Comparison of ENCODE assay signal across 8 mouse cellular contexts in the genomic region with DNA sequence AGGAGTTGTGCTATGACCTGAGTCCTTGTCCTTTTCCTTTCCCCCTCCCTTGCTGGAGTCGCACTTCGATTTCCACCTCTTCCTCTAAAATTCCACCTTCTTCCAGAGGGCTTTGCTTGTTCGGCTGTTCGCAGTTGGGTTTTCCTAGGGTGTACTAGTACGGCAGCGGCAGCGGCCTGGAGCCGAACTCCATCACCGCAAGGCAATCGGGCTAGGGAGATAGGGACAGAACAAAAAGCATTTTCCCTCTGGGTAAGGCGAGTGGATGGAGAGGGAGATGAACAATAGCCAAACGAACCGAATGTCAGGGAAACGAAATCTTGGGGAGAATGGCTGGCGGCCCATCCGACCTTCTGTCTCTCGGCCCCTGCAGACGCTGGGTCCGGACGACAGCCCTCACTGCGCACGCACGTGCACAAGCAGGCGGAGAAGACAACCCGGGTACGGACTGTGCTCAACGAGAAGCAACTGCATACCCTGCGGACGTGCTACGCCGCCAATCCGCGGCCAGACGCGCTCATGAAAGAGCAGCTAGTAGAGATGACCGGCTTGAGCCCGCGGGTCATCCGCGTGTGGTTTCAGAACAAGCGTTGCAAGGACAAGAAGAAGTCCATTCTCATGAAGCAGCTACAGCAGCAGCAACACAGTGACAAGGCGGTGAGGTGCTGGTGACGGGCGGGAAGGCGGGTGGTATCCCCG. TPM values are rescaled to one million over a fixed set of nuclear protein-coding genes. Genes with fewer than 3 reads are reported as not detected.
A peak's percentile ranks its signal among the peaks of the same experiment; 100 is the strongest.
DNase-seq lines count a peak whose midpoint lies in the region; ATAC-seq and TF ChIP-seq lines count a peak whose summit lies in the region.

No protein-coding gene starts in this region.

- H3K9me3 ChIP-seq in ES-Bruce4 (replicated peaks; ENCODE audit: control insufficient read depth, insufficient read depth, low read length, poor library complexity, severe bottlenecking): no peaks in the 10 kb centered on the region
- no peaks in the 10 kb centered on the region for H3K9me3 ChIP-seq in embryonic facial prominence, embryonic 11.5 days (replicated peaks; ENCODE audit: control insufficient read depth, low read length)
- no peaks in the 10 kb centered on the region for H3K9me3 ChIP-seq in midbrain, embryonic 14.5 days (ENCODE audit: control insufficient read depth, low read length)

- H3K9ac ChIP-seq in ES-Bruce4 (ENCODE audit: low read depth, poor library complexity, severe bottlenecking): no peak overlapping the region
- H3K9ac ChIP-seq in embryonic facial prominence, embryonic 11.5 days (replicated peaks; ENCODE audit: low read length): peak overlapping the region; percentile 46
- no peak overlapping the region for H3K9ac ChIP-seq in midbrain, embryonic 14.5 days (replicated peaks; ENCODE audit: low read length)

- peaks cover 29% of the 10 kb centered on the region for H3K27me3 ChIP-seq in ES-Bruce4 (ENCODE audit: control insufficient read depth, insufficient read depth, low read length, poor library complexity, severe bottlenecking)
- H3K27me3 ChIP-seq in embryonic facial prominence, embryonic 11.5 days (ENCODE audit: control insufficient read depth, insufficient read depth, low read length): peaks cover 55% of the 10 kb centered on the region
- H3K27me3 ChIP-seq in midbrain, embryonic 14.5 days (ENCODE audit: control insufficient read depth, insufficient read depth, low read length): peaks cover 92% of the 10 kb centered on the region

- intact Hi-C loops in heart, postnatal 10 days (cut with DNase I): no loop called here

- H3K4me2 ChIP-seq in embryonic facial prominence, embryonic 11.5 days (ENCODE audit: low read depth, low read length): peak overlapping the region; percentile 49
- peak overlapping the region; percentile 23; the same call in 1 of the 2 replicates for H3K4me2 ChIP-seq in midbrain, embryonic 14.5 days (ENCODE audit: low read length)

- no peak for TF ChIP-seq POLR2A in ES-Bruce4 (IDR thresholded peaks at IDR 0.05; ENCODE audit: insufficient read depth, low read length)

- H3K36me3 ChIP-seq in ES-Bruce4 (ENCODE audit: control insufficient read depth, insufficient read depth, low read length, poor library complexity, severe bottlenecking): no peaks in the 10 kb centered on the region
- H3K36me3 ChIP-seq in embryonic facial prominence, embryonic 11.5 days (replicated peaks; ENCODE audit: control insufficient read depth, insufficient read depth, low read depth, low read length): no peaks in the 10 kb centered on the region
- no peaks in the 10 kb centered on the region for H3K36me3 ChIP-seq in midbrain, embryonic 14.5 days (ENCODE audit: control insufficient read depth, insufficient read depth, low read length)

- WGBS in embryonic facial prominence, embryonic 11.5 days: 1% methylated on average over 46 of the region's 46 CpGs
- WGBS in midbrain, embryonic 14.5 days: under 1% methylated on average over 46 of the region's 46 CpGs

- no peak for ATAC-seq in embryonic facial prominence, embryonic 11.5 days (replicated peaks; ENCODE audit: insufficient number of reproducible peaks, low FRiP score, low TSS enrichment, low read depth)
- ATAC-seq in midbrain, embryonic 14.5 days (ENCODE audit: low FRiP score, low TSS enrichment): no peak

- TF ChIP-seq CTCF in ES-Bruce4 (IDR thresholded peaks at IDR 0.05; ENCODE audit: low read depth, low read length): no peak

- no peak overlapping the region for H3K27ac ChIP-seq in ES-Bruce4 (ENCODE audit: insufficient read depth, low read length)
- H3K27ac ChIP-seq in embryonic facial prominence, embryonic 11.5 days (replicated peaks; ENCODE audit: low read depth, low read length): no peak overlapping the region
- no peak overlapping the region for H3K27ac ChIP-seq in midbrain, embryonic 14.5 days (replicated peaks; ENCODE audit: low read depth, low read length)

- no peaks in the 10 kb centered on the region for H3K4me1 ChIP-seq in ES-Bruce4 (ENCODE audit: control insufficient read depth, insufficient read depth, low read length)
- H3K4me1 ChIP-seq in embryonic facial prominence, embryonic 11.5 days (ENCODE audit: control insufficient read depth, insufficient read depth, low read length): peaks cover 10% of the 10 kb centered on the region
- H3K4me1 ChIP-seq in midbrain, embryonic 14.5 days (ENCODE audit: control insufficient read depth, insufficient read depth, low read length): peaks cover 13% of the 10 kb centered on the region

- no peak for TF ChIP-seq EP300 in ES-Bruce4 (IDR thresholded peaks at IDR 0.05; ENCODE audit: insufficient read depth, low read depth, low read length)

- peak overlapping the region; percentile 8; the same call in 1 of the 2 replicates for H3K4me3 ChIP-seq in ES-Bruce4 (ENCODE audit: low read depth, low read length)
- H3K4me3 ChIP-seq in embryonic facial prominence, embryonic 11.5 days (ENCODE audit: low read depth, low read length): peak overlapping the region; percentile 24
- H3K4me3 ChIP-seq in midbrain, embryonic 14.5 days (replicated peaks; ENCODE audit: low read depth, low read length): no peak overlapping the region; the same call in 1 of the 2 replicates

- DNase-seq in heart, adult 18-20 months: peak; percentile 30 to 79
- DNase-seq in heart, adult 8-10 months (ENCODE audit: low spot score): no peak
- DNase-seq in embryonic facial prominence, embryonic 11.5 days (ENCODE audit: low spot score): peak; percentile 56
- peak; percentile 66 to 70 for DNase-seq in heart, postnatal 10 days
- DNase-seq in kidney, postnatal 4 days: peak; percentile 59 to 72
- DNase-seq in midbrain, embryonic 14.5 days: peak; percentile 63
- peak; percentile 23 for DNase-seq in urinary bladder, postnatal 25 days (ENCODE audit: low spot score)

RNA-seq across cellular contexts. Expression of gene Isl2, which starts 5.4 kb away (rescaled TPM):
- not detected for total RNA-seq in heart, adult 18-20 months (2021)
- total RNA-seq in heart, adult 8-10 months (2022): not detected
- polyA plus RNA-seq in ES-Bruce4 (2011; ENCODE audit: insufficient read depth, insufficient read length, low read depth, missing spikeins): 0.44 TPM in 1 of 2 replicates, not detected in the other
- polyA plus RNA-seq in embryonic facial prominence, embryonic 11.5 days (2014; fragmentation: Nextera tagmentation; extraction: Ambion mirVana): 23.3 and 30.6 TPM in 2 replicates
- total RNA-seq in heart, postnatal 10 days (2021): not detected
- 3.6 and 4.2 TPM in 2 replicates for polyA plus RNA-seq in midbrain, embryonic 14.5 days (2014; fragmentation: Nextera tagmentation; extraction: Ambion mirVana)

RNA-seq across cellular contexts. Expression of gene Etfa, which starts 31.8 kb away (rescaled TPM):
- 1,000 to 10,000 TPM; 1,027 to 1,034 TPM for total RNA-seq in heart, adult 18-20 months (2021)
- 1,000 to 10,000 TPM in 2 of 4 experiments, 100 to 1,000 TPM in 2; 853 to 1,095 (median 1,008) TPM for total RNA-seq in heart, adult 8-10 months (2022)
- 83.0 and 86.6 TPM in 2 replicates for polyA plus RNA-seq in ES-Bruce4 (2011; ENCODE audit: insufficient read depth, insufficient read length, low read depth, missing spikeins)
- 174 and 187 TPM in 2 replicates for polyA plus RNA-seq in embryonic facial prominence, embryonic 11.5 days (2014; fragmentation: Nextera tagmentation; extraction: Ambion mirVana)
- 100 to 1,000 TPM; 704 to 707 TPM for total RNA-seq in heart, postnatal 10 days (2021)
- polyA plus RNA-seq in midbrain, embryonic 14.5 days (2014; fragmentation: Nextera tagmentation; extraction: Ambion mirVana): 75.6 and 94.1 TPM in 2 replicates
